16 mouse cellular contexts compared by ENCODE assay signal in the genomic region with DNA sequence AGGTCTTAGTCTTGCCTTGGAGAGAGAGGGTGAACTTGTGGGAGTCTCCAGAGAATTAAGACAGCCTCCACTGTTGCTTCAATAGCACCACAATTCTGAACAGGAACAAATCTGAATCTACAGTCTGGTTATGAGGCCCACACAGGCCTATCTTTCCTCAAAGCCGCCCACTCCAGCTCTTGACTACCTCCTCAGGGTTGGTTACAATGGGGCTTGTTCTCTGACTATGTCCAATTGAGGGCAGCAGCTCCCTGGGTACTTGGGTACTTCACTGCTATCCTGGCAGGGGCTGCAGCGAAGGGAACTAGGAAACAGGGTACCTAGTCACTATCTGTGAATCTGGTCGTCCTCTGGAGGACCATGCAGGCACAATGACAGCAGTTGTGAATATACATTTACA.
A peak's percentile ranks its signal among the peaks of the same experiment; 100 is the strongest.
DNase-seq lines count a peak whose midpoint lies in the region; ATAC-seq and TF ChIP-seq lines count a peak whose summit lies in the region.
"Had no signal": no experiment of that assay in that cellular context is flagged by ENCODE, and none has a peak within 500 bp of the region (broad histone marks: within the 10 kb centered on the region; RNA-seq: fewer than 3 reads in every experiment).

No protein-coding gene starts in this region.

- TF ChIP-seq CTCF in left cerebral cortex, adult 2 months (IDR thresholded peaks at IDR 0.05): no peak; the same call in 1 of the 2 replicates

- peak; percentile 32; the same call in 1 of the 2 replicates for ATAC-seq in frontal cortex, adult (ENCODE audit: low TSS enrichment)
- ATAC-seq: hindbrain, embryonic 16.5 days had no signal

- intact Hi-C loops in left cerebral cortex, adult 2 months (cut with DNase I): loop anchor here (5.0 kb wide), 1 partner anchor 160 kb away; no protein-coding TSS in a partner anchor

- H3K4me3 ChIP-seq in left cerebral cortex, adult 2 months: no peak overlapping the region
- H3K4me3 ChIP-seq: embryonic facial prominence, embryonic 10.5 days; heart, adult 2 months; heart, embryonic 15.5 days had no signal

- DNase-seq in frontal cortex, postnatal 10 days (ENCODE audit: low spot score in 2 of 2): no peak
- peak in 1 of 2 experiments; percentile 23 for DNase-seq in left cerebral cortex, adult 2 months (ENCODE audit: extremely low spot score in 1 of 2, low spot score in 2 of 2)
- no peak for DNase-seq in left cerebral cortex, adult 11 months (ENCODE audit: low spot score)
- peak; percentile 22 for DNase-seq in right cerebral cortex, postnatal 25 days
- DNase-seq in right cerebral cortex, adult 2 months (ENCODE audit: low spot score in 2 of 2): no peak
- DNase-seq: adrenal gland, adult 2 months; adrenal gland, postnatal 25 days; cerebellum, adult 2 months; cerebellum, postnatal 10 days; gastrocnemius, postnatal 14 days; heart, adult 2 months; heart, postnatal 14 days had no signal

- H3K27ac ChIP-seq in left cerebral cortex, adult 2 months: peak overlapping the region; percentile 56
- H3K27ac ChIP-seq: embryonic facial prominence, embryonic 10.5 days; heart, adult 2 months; heart, embryonic 15.5 days had no signal
